Mouse (Mus musculus): Measurements from ENCODE around the gene H2-DMb1. TPM values are rescaled to one million over a fixed set of nuclear protein-coding genes. Genes with fewer than 3 reads are reported as not detected.
"Not testable (repeated sequence)": the region's sequence is repeated elsewhere in the genome, so short reads cannot be mapped to it uniquely, and the experiment has no call there.

The H2-DMb1 gene
- polyA plus RNA-seq, 1 experiment from 2014 or later, result 4.2 TPM

DNA sequence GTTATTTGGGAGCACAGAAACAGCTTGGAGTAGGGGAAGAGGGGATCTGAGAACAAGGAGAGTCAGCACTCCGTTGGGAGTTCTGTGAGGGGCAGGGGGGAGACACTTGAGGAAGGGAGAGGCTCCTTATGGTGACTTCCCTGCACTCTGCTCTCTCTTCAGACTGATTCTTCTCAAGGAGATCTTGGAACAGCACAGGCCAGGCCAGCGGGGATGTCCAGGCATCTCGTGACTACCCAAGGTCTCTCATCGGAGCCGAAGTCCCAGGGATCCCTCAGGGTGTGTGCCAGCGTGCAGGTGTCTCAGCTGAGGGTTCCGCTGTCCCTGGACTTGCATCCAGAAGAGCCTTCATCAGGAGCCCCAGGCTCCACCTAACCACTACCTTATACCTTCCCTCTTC, 14.2 kb upstream of the H2-DMb1 start:
- Histone ChIP-seq H3K36me3 (ENCODE audit: control insufficient read depth, insufficient read depth, low read length) (no peaks in the 10 kb centered on the region), H3K9me3 (ENCODE audit: control insufficient read depth, low read length) (no peaks in the 10 kb centered on the region), H3K27me3 (ENCODE audit: control insufficient read depth, insufficient read depth, low read length) (peaks cover 9% of the 10 kb centered on the region), H3K27ac (ENCODE audit: low read depth, low read length) (no peak overlapping the region), H3K9ac (ENCODE audit: low read depth, low read length) (0 out of 2 replicates have a peak overlapping the region, but pooled peaks have one; percentile 38), H3K4me3 (ENCODE audit: low read length) (no peak overlapping the region), H3K4me1 (ENCODE audit: control insufficient read depth, insufficient read depth, low read length) (0 out of 2 replicates have a peak, but pooled peaks cover 12% of the 10 kb centered on the region), H3K4me2 (replicated peaks; ENCODE audit: low read depth, low read length) (peak overlapping the region; percentile 39)
- ATAC-seq (ENCODE audit: low FRiP score, low TSS enrichment), result no peak
- WGBS, result 73% methylated on average over 7 of the region's 7 CpGs

- peak overlapping the region; percentile 38; the same call in 1 of the 2 replicates for H3K9ac ChIP-seq (ENCODE audit: low read depth, low read length)
- H3K9me3 ChIP-seq (ENCODE audit: control insufficient read depth, low read length), result no peaks in the 10 kb centered on the region
- peak overlapping the region; percentile 39 for H3K4me2 ChIP-seq (replicated peaks; ENCODE audit: low read depth, low read length)
- ATAC-seq (ENCODE audit: low FRiP score, low TSS enrichment), result no peak
- peak overlapping the region; percentile 17 for H3K4me3 ChIP-seq (ENCODE audit: low read length)
- peaks cover 9% of the 10 kb centered on the region for H3K27me3 ChIP-seq (ENCODE audit: control insufficient read depth, insufficient read depth, low read length)
- no peak overlapping the region for H3K27ac ChIP-seq (ENCODE audit: low read depth, low read length)
- H3K4me1 ChIP-seq (ENCODE audit: control insufficient read depth, insufficient read depth, low read length), result 0 out of 2 replicates have a peak, but pooled peaks cover 12% of the 10 kb centered on the region
- H3K36me3 ChIP-seq (ENCODE audit: control insufficient read depth, insufficient read depth, low read length), result no peaks in the 10 kb centered on the region
- 2% methylated on average over 16 of the region's 16 CpGs for WGBS
Measured at GRCm38 (mm10) chr17:34139416-34139815, 13.5 kb upstream of the H2-DMb1 start.

- Histone ChIP-seq H3K27ac (ENCODE audit: low read depth, low read length) (no peak overlapping the region), H3K36me3 (ENCODE audit: control insufficient read depth, insufficient read depth, low read length) (no peaks in the 10 kb centered on the region), H3K4me3 (ENCODE audit: low read length) (no peak overlapping the region), H3K4me2 (replicated peaks; ENCODE audit: low read depth, low read length) (peak overlapping the region; percentile 39; the same call in 1 of the 2 replicates), H3K9ac (ENCODE audit: low read depth, low read length) (no peak overlapping the region), H3K4me1 (ENCODE audit: control insufficient read depth, insufficient read depth, low read length) (0 out of 2 replicates have a peak, but pooled peaks cover 12% of the 10 kb centered on the region), H3K27me3 (ENCODE audit: control insufficient read depth, insufficient read depth, low read length) (peaks cover 9% of the 10 kb centered on the region), H3K9me3 (ENCODE audit: control insufficient read depth, low read length) (no peaks in the 10 kb centered on the region)
- ATAC-seq (ENCODE audit: low FRiP score, low TSS enrichment), result no peak
- 15% methylated on average over 5 of the region's 5 CpGs for WGBS
Measured at GRCm38 (mm10) chr17:34140240-34140639, 12.6 kb upstream of the H2-DMb1 start.

GRCm38 (mm10) chr17:34141448-34141847, 11.4 kb upstream of the H2-DMb1 start:
- Histone ChIP-seq H3K27me3 (ENCODE audit: control insufficient read depth, insufficient read depth, low read length) (peaks cover 9% of the 10 kb centered on the region), H3K27ac (ENCODE audit: low read depth, low read length) (no peak overlapping the region), H3K4me3 (ENCODE audit: low read length) (no peak overlapping the region), H3K4me1 (ENCODE audit: control insufficient read depth, insufficient read depth, low read length) (0 out of 2 replicates have a peak, but pooled peaks cover 5% of the 10 kb centered on the region), H3K9me3 (ENCODE audit: control insufficient read depth, low read length) (no peaks in the 10 kb centered on the region), H3K4me2 (replicated peaks; ENCODE audit: low read depth, low read length) (no peak overlapping the region), H3K36me3 (ENCODE audit: control insufficient read depth, insufficient read depth, low read length) (no peaks in the 10 kb centered on the region), H3K9ac (ENCODE audit: low read depth, low read length) (no peak overlapping the region)
- no peak for ATAC-seq (ENCODE audit: low FRiP score, low TSS enrichment)
- 58% methylated on average over 4 of the region's 4 CpGs for WGBS

DNA sequence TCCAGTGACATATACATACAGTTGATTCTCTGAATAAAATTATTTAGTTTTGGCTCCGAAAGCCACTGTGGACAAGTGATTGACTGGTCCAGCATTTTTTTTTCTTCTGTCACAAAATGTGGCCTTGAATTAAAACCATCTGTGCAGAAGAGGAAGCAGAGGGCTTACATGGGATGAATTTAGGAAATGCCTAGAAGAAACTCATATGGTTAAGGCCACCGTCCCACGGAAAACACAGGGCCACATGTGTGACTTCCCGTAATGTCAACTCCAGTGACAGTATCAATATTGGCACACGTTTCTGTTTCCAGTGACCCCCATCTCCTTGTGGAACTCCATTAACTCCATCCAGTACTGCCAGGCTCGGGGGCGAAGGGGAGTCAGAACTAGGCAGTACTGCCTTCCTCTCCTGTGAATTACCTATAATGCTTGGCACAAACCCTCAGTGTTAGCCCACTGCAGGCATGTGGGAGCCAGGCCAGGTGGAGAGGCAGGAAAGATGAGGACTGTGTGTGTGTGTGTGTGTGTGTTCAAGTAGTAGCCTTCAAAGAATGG, 10.3 kb upstream of the H2-DMb1 start:
- no peak overlapping the region for H3K9ac ChIP-seq (ENCODE audit: low read depth, low read length)
- no peak for ATAC-seq (ENCODE audit: low FRiP score, low TSS enrichment)
- WGBS, result 71% methylated on average over 7 of the region's 7 CpGs
- no peaks in the 10 kb centered on the region for H3K36me3 ChIP-seq (ENCODE audit: control insufficient read depth, insufficient read depth, low read length)
- H3K4me3 ChIP-seq (ENCODE audit: low read length), result no peak overlapping the region
- no peak overlapping the region for H3K4me2 ChIP-seq (replicated peaks; ENCODE audit: low read depth, low read length)
- 0 out of 2 replicates have a peak, but pooled peaks cover 5% of the 10 kb centered on the region for H3K4me1 ChIP-seq (ENCODE audit: control insufficient read depth, insufficient read depth, low read length)
- H3K9me3 ChIP-seq (ENCODE audit: control insufficient read depth, low read length), result no peaks in the 10 kb centered on the region
- H3K27me3 ChIP-seq (ENCODE audit: control insufficient read depth, insufficient read depth, low read length), result peaks cover 9% of the 10 kb centered on the region
- H3K27ac ChIP-seq (ENCODE audit: low read depth, low read length), result no peak overlapping the region

GRCm38 (mm10) chr17:34143033-34143432, 9.8 kb upstream of the H2-DMb1 start, which contains the start of gene H2-DMb2:
H2-DMb2 (plus strand) TSS chr17:34143307.
- Histone ChIP-seq H3K4me3 (ENCODE audit: low read length) (no peak within 1 kb of the TSS), H3K4me2 (replicated peaks; ENCODE audit: low read depth, low read length) (no peak within 1 kb of the TSS), H3K36me3 (ENCODE audit: control insufficient read depth, insufficient read depth, low read length) (no peaks in the 10 kb centered on the region), H3K27me3 (ENCODE audit: control insufficient read depth, insufficient read depth, low read length) (peaks cover 9% of the 10 kb centered on the region), H3K9me3 (ENCODE audit: control insufficient read depth, low read length) (no peaks in the 10 kb centered on the region), H3K4me1 (ENCODE audit: control insufficient read depth, insufficient read depth, low read length) (0 out of 2 replicates have a peak, but pooled peaks cover 5% of the 10 kb centered on the region), H3K27ac (ENCODE audit: low read depth, low read length) (no peak within 1 kb of the TSS), H3K9ac (ENCODE audit: low read depth, low read length) (no peak within 1 kb of the TSS)
- ATAC-seq (ENCODE audit: low FRiP score, low TSS enrichment), result peak; percentile 81
- 15% methylated on average over 7 of the region's 7 CpGs for WGBS

GRCm38 (mm10) chr17:34143461-34143860, 9.4 kb upstream of the H2-DMb1 start:
- Histone ChIP-seq H3K9ac (ENCODE audit: low read depth, low read length) (no peak overlapping the region), H3K27me3 (ENCODE audit: control insufficient read depth, insufficient read depth, low read length) (peaks cover 9% of the 10 kb centered on the region), H3K4me2 (replicated peaks; ENCODE audit: low read depth, low read length) (no peak overlapping the region), H3K36me3 (ENCODE audit: control insufficient read depth, insufficient read depth, low read length) (no peaks in the 10 kb centered on the region), H3K4me3 (ENCODE audit: low read length) (no peak overlapping the region), H3K4me1 (ENCODE audit: control insufficient read depth, insufficient read depth, low read length) (0 out of 2 replicates have a peak, but pooled peaks cover 5% of the 10 kb centered on the region), H3K9me3 (ENCODE audit: control insufficient read depth, low read length) (no peaks in the 10 kb centered on the region), H3K27ac (ENCODE audit: low read depth, low read length) (no peak overlapping the region)
- 59% methylated on average over 5 of the region's 5 CpGs for WGBS
- no peak for ATAC-seq (ENCODE audit: low FRiP score, low TSS enrichment)

DNA sequence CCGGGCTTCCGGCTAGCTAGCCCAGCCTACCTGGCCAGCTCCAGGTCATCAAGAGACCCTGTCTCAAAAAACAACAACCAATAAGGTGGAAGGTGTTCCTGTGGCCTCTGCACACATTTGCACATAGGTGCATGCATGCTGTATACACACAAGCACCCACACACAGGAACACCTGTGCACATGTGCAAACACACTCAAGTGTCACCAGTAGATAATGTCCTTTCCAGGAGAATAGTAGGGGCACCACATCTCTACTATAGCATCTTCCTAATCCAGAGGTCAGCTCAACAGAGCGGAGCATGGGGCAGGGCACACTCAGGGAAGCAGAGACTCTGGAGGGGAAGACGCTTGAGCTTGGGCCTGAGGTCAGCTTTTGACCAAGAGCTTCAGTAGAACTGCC, 8.7 kb upstream of the H2-DMb1 start:
- H3K36me3 ChIP-seq (ENCODE audit: control insufficient read depth, insufficient read depth, low read length); H3K9me3 ChIP-seq (ENCODE audit: control insufficient read depth, low read length); H3K4me3 ChIP-seq (ENCODE audit: low read length); H3K4me1 ChIP-seq (ENCODE audit: control insufficient read depth, insufficient read depth, low read length); H3K27ac ChIP-seq (ENCODE audit: low read depth, low read length); ATAC-seq (ENCODE audit: low FRiP score, low TSS enrichment); H3K9ac ChIP-seq (ENCODE audit: low read depth, low read length); H3K4me2 ChIP-seq (replicated peaks; ENCODE audit: low read depth, low read length); H3K27me3 ChIP-seq (ENCODE audit: control insufficient read depth, insufficient read depth, low read length): not testable (repeated sequence)
- 79% methylated on average over 4 of the region's 4 CpGs for WGBS

GRCm38 (mm10) chr17:34144960-34145371, 7.9 kb upstream of the H2-DMb1 start:
- ATAC-seq (ENCODE audit: low FRiP score, low TSS enrichment), result peak; percentile 50
- Histone ChIP-seq H3K4me2 (replicated peaks; ENCODE audit: low read depth, low read length) (no peak overlapping the region), H3K9ac (ENCODE audit: low read depth, low read length) (no peak overlapping the region)

More at GRCm38 (mm10) chr17:34144960-34145371, 7.9 kb upstream of the H2-DMb1 start:
- 50% methylated on average over 3 of the region's 3 CpGs for WGBS
- Histone ChIP-seq H3K4me3 (ENCODE audit: low read length) (no peak overlapping the region), H3K36me3 (ENCODE audit: control insufficient read depth, insufficient read depth, low read length) (no peaks in the 10 kb centered on the region), H3K4me1 (ENCODE audit: control insufficient read depth, insufficient read depth, low read length) (0 out of 2 replicates have a peak, but pooled peaks cover 3% of the 10 kb centered on the region), H3K27ac (ENCODE audit: low read depth, low read length) (peak overlapping the region; percentile 34; the same call in 1 of the 2 replicates), H3K27me3 (ENCODE audit: control insufficient read depth, insufficient read depth, low read length) (peaks cover 4% of the 10 kb centered on the region; the same call in 1 of the 2 replicates), H3K9me3 (ENCODE audit: control insufficient read depth, low read length) (no peaks in the 10 kb centered on the region)

Data from kidney, embryonic 14.5 days (tissue).